Mouse (Mus musculus) A20 (cell line): Measurements from ENCODE around the gene Cdh26.

Experiments
- DNase-seq: peaks from one replicate; pipeline ENCODE4 v3.0.0-alpha.2; 2011; ENCODE audit warnings: low read depth, low spot score

The Cdh26 gene

DNA sequence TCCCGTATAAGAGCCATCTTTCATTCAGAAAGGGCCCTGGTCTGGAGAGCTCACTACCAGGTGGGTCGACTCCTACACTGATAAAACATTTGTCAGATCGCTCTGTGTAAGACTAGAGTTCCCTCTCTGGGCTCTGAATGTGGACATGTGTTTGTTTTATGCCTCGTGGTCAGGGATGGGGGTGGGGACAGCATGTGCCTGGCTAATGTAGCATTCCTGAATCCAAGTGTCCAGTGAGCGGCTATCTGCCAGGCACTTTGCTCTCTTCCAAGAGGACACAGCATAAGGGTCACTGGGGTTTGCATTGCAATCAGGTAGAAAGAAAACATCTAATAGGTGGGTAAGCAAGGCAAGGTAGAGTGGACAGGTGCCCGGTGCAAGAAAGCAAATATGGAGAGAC lies 77.9 kb downstream of the Cdh26 start:
- no peak for DNase-seq

DNA sequence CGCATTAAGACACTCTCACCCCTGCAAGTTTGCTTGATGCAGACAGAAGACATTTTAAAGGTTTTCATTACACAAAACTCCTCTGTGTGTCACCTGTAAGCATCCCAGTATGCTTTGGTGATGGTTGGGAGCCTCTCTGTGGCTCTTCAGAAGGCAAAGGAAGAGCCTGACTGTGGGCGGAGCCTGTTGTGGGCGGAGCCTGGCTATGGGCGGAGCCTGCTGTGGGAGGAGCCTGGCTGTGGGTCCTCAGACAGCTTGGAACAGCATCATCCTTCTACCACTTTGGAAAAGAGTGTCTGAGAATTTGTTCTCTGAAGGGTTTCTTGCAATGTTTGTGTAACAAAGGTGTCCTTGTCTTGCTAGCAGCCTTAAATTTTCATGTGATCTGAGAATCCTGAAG lies 82.7 kb downstream of the Cdh26 start:
- DNase-seq = no peak

DNA sequence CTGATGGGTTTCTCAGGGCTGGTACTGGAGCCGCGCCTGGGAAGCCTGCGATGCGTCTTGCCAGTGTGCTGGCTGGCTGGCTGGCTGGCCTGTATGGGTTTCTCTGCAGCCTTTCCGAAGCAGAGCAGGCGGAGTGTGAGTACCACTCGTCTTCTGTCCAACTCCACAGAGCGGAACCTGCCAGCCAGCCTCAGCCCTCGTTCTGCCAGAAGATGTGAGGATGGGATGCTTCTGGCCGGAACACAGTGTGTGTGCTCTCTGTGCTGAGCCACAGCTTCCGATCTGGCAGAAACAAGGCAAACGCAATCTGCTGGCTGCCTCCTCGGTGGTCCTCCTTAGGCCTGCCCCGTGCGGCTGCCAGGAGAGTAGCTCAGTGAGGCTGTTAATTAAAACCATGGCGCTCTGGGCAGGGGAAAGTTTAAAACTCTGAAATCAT lies 83.3 kb downstream of the Cdh26 start:
- DNase-seq = no peak

DNA sequence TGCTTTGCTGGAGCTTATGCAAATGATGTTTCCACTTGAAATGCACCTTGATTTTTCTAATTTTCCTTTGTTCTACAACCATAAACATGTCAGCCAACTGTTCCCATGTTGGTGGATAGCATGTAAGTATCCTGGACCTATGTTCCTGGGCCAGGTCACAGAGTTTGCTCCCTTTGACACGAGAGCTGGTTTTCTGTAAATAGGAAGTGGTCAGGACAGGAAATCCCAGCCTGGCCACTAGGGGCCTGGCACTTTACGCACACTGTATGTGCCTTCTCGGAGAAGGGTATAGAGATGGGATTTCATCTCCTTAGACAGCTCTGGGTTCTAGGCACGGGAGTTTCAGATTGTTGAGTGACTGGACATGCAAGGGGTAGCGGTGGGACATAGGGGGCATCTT lies 86.1 kb downstream of the Cdh26 start:
- no peak for DNase-seq

DNA sequence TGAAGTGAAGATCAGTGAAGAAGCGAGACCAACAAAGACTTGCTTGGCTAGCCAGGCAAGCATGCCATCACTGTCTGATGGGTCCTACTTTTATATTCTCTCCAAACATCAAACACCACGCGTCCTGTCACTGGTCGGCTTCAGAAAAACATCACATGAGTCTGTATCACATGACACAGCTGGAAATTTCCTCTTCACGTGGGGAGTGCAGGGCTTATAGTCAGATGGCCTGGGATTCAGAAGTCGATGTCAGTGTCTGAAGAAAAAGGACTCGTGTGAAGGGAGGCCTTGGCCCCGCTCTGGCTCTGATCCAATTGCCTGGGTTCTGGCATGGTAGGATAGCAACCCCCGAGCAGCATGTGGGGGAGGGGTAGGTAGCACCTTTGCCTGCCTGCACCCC lies 86.6 kb downstream of the Cdh26 start:
- DNase-seq = no peak

DNA sequence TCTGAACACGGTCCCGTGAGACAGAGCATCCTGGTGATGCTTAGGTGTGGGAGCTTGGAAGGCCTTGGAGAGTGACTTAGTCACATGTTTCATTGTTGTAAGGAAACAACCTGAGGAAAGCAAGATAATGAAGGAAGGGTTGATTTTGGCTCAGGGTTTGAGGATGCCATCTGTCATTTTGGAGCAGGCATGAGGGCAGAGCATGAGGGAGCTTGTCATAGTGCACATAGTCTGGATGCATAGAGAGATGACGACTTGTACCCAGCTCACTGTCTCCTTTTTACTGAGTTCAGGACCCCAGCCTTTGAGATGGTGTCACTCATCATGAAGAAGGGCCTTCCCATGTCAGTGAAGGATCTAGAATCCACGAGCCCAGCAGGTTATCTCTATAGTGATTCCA lies 89.0 kb downstream of the Cdh26 start:
- no peak for DNase-seq

DNA sequence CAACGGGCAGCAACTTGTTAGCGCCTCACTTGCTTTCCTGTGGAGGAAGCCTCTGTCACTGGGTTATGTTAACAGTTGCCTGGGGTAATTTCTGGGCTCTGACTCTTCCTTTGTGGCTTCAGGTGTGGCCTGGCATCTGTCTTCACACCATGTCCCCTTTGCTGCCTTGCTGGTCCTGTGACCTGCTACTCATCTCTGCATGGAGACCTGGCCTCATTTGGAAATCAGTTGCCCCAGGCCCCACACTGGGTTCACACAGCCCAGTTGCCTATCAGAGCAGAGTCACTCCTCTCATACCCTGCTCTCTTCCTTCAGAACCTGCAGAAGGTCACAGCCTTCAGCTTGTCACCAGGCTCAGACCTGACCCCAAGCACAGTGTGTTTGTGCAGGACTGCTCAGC lies 89.9 kb downstream of the Cdh26 start:
- DNase-seq = no peak

DNA sequence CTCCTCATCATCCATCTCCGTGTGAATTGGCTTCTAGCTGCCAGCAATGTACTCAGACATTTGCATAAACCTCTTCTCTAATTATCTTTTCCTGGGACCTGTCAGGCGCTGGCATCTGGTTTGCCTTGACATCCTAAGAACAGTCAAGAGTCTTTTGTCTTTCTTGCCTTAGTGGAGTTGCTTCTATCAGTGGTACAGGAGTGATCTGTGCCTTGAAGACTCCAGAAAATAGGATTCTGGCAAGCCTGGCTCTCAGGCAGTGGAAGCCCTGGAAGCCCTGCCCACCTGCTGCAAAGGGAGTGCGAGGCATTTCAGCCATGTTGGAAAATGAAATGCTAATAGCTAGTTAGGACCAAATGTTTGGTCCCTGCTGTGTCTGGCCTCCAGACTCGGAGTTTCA lies 92.0 kb downstream of the Cdh26 start:
- no peak for DNase-seq

DNA sequence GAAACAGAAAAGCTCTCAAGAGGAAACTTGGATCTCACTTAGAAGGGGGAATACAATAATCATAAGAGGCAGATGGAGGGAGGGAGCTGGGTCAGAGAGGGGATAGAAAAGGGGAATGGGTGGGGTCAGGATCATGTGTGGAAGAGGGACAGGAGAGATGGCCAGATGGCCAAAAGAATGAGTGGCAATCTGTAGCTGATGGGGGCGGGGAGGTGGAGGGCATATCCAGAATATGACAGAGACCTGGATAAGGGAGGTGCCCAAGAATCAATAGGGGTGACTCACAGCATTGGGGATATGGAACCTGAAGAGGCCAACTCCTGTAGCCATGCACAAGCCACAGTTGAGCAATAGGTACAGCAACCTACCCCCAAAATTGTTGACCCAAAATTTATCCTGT lies 92.5 kb downstream of the Cdh26 start:
- DNase-seq = no peak

DNA sequence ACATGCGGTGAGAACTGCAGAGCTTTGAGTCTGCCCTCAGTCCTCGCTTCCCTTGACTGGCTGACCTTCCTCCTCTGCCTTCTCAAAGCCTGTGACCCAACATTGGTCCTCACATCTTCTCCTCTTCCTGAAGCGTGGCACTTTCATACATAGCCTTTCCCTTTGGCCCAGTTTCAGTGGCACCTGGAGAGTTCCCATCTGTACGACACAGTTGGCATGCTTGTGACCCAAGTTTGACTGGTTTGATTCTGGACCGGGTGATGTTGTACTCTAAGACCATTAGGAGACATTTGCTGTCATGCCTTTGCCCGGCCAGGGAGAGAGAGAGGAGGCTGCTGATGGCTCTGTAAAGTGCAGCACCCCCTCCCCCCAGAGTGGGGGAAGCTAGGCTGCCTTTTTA lies 96.4 kb downstream of the Cdh26 start:
- DNase-seq = no peak

DNA sequence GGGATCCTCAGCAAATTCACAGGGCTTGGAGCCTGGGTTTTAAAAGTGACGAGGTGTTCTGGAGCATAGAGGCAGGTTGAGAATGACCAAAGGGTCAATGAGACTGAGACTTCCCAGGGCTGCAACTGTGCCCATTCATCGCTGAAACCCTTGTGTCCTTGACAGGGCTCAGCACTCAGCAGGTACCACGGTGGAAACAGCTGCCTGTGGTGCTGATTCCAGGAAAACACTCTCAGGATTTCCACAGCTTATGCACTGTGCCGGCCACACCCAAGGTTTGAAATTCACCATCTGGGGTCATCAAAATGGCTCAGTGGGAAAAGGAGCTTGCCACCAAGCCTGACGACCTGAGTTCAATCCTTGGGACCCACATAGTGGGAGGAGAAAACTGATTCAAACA lies 100.9 kb downstream of the Cdh26 start:
- DNase-seq = no peak

DNA sequence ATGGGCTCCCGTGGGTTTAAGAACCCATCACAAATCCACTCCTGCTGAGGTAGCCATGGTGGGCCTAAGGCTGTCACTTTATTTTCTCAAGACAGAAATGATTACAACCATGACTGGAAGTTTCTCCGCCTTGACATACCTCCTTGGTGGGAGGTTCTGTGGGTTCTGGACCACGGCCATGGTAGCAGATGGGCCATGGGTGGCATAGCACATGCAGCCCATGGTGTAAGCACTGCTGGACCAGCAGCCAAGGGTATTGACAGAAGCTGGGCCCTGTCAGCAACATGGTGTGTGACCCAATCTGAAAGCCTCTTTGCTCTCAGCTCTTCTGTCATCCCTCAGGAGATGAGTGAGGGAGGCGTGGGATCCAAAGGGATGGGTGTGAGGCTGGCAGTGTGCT lies 106.2 kb downstream of the Cdh26 start:
- no peak for DNase-seq
